Mouse (Mus musculus) stomach, postnatal 0 days (tissue): ENCODE data around the gene Pop5.

Experiments
- CTCF ChIP-seq: IDR thresholded peaks from 2 replicates; pipeline ENCODE4 v1.5.1; 2016; ENCODE audit warnings: antibody characterized with exemption, low read depth, mild to moderate bottlenecking, moderate library complexity
- EP300 ChIP-seq: optimal IDR thresholded peaks from 2 replicates; pipeline ENCODE3; 2016; ENCODE audit warnings: antibody characterized with exemption

DNA sequence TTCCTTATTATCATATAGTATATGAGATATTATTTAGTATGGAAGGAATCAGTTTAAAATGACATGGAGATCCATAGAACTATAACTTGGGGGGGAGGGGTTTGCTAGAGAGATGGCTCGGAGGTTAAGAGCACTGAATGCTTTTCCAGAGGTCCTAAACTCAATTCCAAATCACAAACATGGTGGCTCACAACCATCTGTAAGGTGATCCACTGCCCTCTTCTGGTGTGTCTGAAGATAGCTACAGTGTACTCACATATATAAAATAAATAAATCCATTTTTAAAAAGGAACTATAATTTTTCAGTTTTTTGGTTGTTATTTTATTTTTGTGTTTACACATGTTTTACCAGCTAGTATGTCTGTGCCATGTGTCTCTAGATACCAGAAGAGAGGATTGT is 38.7 kb downstream of the Pop5 start:
- peak; percentile 34 for TF ChIP-seq CTCF
- TF ChIP-seq EP300 = no peak
